Mouse (Mus musculus) intestine, embryonic 14.5 days (tissue): ENCODE results near the gene Morn3. TPM values are rescaled to one million over a fixed set of nuclear protein-coding genes. Genes with fewer than 3 reads are reported as not detected.
A peak's percentile ranks its signal among the peaks of the same experiment; 100 is the strongest.
"Not testable (repeated sequence)": the region's sequence is repeated elsewhere in the genome, so short reads cannot be mapped to it uniquely, and the experiment has no call there.

Source experiments
- ATAC-seq: fragments of 200-750 bp; cut with Nextera tagmentation; replicated peaks from 2 replicates; pipeline ENCODE4 v1.8.0; 2017; ENCODE audit warnings: low read depth, moderate number of reproducible peaks, moderate TSS enrichment, moderate library complexity; ENCODE audit not compliant: low FRiP score, low TSS enrichment
- DNase-seq: peaks from one replicate; pipeline ENCODE4 v3.0.0-alpha.2; 2018; ENCODE audit warnings: low spot score
- H3K27ac ChIP-seq: fragments of 300-500 bp; sonication (generic); 2 replicates; pipeline ENCODE4 v1.5.1; 2014; ENCODE audit warnings: low read depth, mild to moderate bottlenecking, control low read depth
- H3K27me3 ChIP-seq: fragments of 300-500 bp; sonication (generic); replicated peaks from 2 replicates; pipeline ENCODE4 v1.6.1; 2014; ENCODE audit warnings: low read length, control low read depth; ENCODE audit not compliant: control insufficient read depth, insufficient read depth
- H3K36me3 ChIP-seq: fragments of 300-500 bp; sonication (generic); 2 replicates; pipeline ENCODE4 v1.6.1; 2014; ENCODE audit warnings: low read length, control low read depth; ENCODE audit not compliant: control insufficient read depth, insufficient read depth
- H3K4me1 ChIP-seq: fragments of 300-500 bp; sonication (generic); replicated peaks from 2 replicates; pipeline ENCODE4 v1.6.1; 2014; ENCODE audit warnings: low read length, control low read depth, mixed read lengths; ENCODE audit not compliant: control insufficient read depth, insufficient read depth
- H3K4me2 ChIP-seq: fragments of 300-500 bp; sonication (generic); 2 replicates; pipeline ENCODE4 v1.6.1; 2014; ENCODE audit warnings: low read length
- H3K4me3 ChIP-seq: fragments of 300-500 bp; sonication (generic); 2 replicates; pipeline ENCODE4 v1.5.1; 2014; ENCODE audit warnings: low read depth, low read length, control low read depth, mixed read lengths
- H3K9ac ChIP-seq: fragments of 300-500 bp; sonication (generic); 2 replicates; pipeline ENCODE4 v1.6.1; 2014; ENCODE audit warnings: mild to moderate bottlenecking, low read length
- H3K9me3 ChIP-seq: fragments of 300-500 bp; sonication (generic); 2 replicates; pipeline ENCODE4 v1.6.1; 2016; ENCODE audit warnings: low read length, control low read depth; ENCODE audit not compliant: control insufficient read depth
- WGBS: fragments of 180-500 bp; shearing (Covaris S2); extraction: QIAGEN DNeasy Blood & Tissue Kit; methylation state at CpG from one replicate; pipeline ENCODE4 v1.1.7; 2014; 5-methylcytosine and 5-hydroxymethylcytosine counted together
- polyA plus RNA-seq: library from polyadenylated mRNA; unstranded; fragments of >200 nt; fragmentation: Nextera tagmentation; extraction: Ambion mirVana; gene quantifications from 2 replicates; pipeline ENCODE4 v1.2.1, GENCODE M21; 2014

Morn3 gene
- polyA plus RNA-seq, 1 experiment from 2014 or later: 1.5 TPM

GRCm38 (mm10) chr5:123064207-123064606 is 17.4 kb upstream of the Morn3 start:
- Histone ChIP-seq H3K9ac (no peak overlapping the region), H3K4me1 (no peaks in the 10 kb centered on the region), H3K9me3 (no peaks in the 10 kb centered on the region), H3K36me3 (no peaks in the 10 kb centered on the region), H3K4me2 (no peak overlapping the region), H3K27ac (no peak overlapping the region), H3K4me3 (no peak overlapping the region), H3K27me3 (no peaks in the 10 kb centered on the region)
- WGBS: 26% methylated on average over 6 of the region's 6 CpGs
- ATAC-seq: no peak
- DNase-seq: peak; percentile 80

GRCm38 (mm10) chr5:123063141-123063540 is 16.3 kb upstream of the Morn3 start:
- Histone ChIP-seq H3K27me3 (no peaks in the 10 kb centered on the region), H3K4me3 (no peak overlapping the region), H3K27ac (no peak overlapping the region), H3K4me1 (no peaks in the 10 kb centered on the region; the same call in 1 of the 2 replicates), H3K9ac (no peak overlapping the region), H3K9me3 (no peaks in the 10 kb centered on the region), H3K4me2 (no peak overlapping the region), H3K36me3 (no peaks in the 10 kb centered on the region)
- no peak for DNase-seq
- no peak for ATAC-seq
- 83% methylated on average over 3 of the region's 3 CpGs for WGBS

GRCm38 (mm10) chr5:123061402-123061749 is 14.6 kb upstream of the Morn3 start:
- not testable (repeated sequence) for H3K9me3 ChIP-seq, H3K27me3 ChIP-seq

GRCm38 (mm10) chr5:123060706-123061401 is 14.0 kb upstream of the Morn3 start:
- Histone ChIP-seq H3K9me3 (no peaks in the 10 kb centered on the region), H3K27ac (peak overlapping the region; percentile 60), H3K4me2 (peak overlapping the region; percentile 20), H3K4me1 (no peaks in the 10 kb centered on the region; the same call in 1 of the 2 replicates), H3K9ac (no peak overlapping the region), H3K27me3 (no peaks in the 10 kb centered on the region), H3K4me3 (no peak overlapping the region), H3K36me3 (no peaks in the 10 kb centered on the region)
- ATAC-seq (no peak), DNase-seq (no peak)
- WGBS: 31% methylated on average over 9 of the region's 9 CpGs

More at GRCm38 (mm10) chr5:123061402-123061749, 14.6 kb upstream of the Morn3 start:
- H3K4me3 ChIP-seq, H3K4me2 ChIP-seq, ATAC-seq, H3K4me1 ChIP-seq, H3K36me3 ChIP-seq, DNase-seq, H3K9ac ChIP-seq, H3K27ac ChIP-seq: not testable (repeated sequence)
- WGBS: 76% methylated on average over 6 of the region's 6 CpGs

- no peak overlapping the region for H3K4me3 ChIP-seq
- DNase-seq (peak; percentile 72), ATAC-seq (0 out of 2 replicates have a peak, but pooled peaks have one; percentile 24)
- 13% methylated on average over 14 of the region's 14 CpGs for WGBS
- no peaks in the 10 kb centered on the region for H3K9me3 ChIP-seq
- peak overlapping the region; percentile 60 for H3K27ac ChIP-seq
- H3K4me2 ChIP-seq: peak overlapping the region; percentile 20
- H3K9ac ChIP-seq: no peak overlapping the region
- no peaks in the 10 kb centered on the region for H3K27me3 ChIP-seq
- no peaks in the 10 kb centered on the region for H3K36me3 ChIP-seq
- no peaks in the 10 kb centered on the region; the same call in 1 of the 2 replicates for H3K4me1 ChIP-seq
Measured at GRCm38 (mm10) chr5:123059757-123060520, 13.1 kb upstream of the Morn3 start.

- DNase-seq (no peak), ATAC-seq (no peak)
- Histone ChIP-seq H3K4me1 (no peaks in the 10 kb centered on the region; the same call in 1 of the 2 replicates), H3K9ac (peak overlapping the region; percentile 37), H3K27me3 (no peaks in the 10 kb centered on the region), H3K4me3 (peak overlapping the region; percentile 35), H3K4me2 (peak overlapping the region; percentile 43), H3K27ac (peak overlapping the region; percentile 8; the same call in 1 of the 2 replicates), H3K36me3 (no peaks in the 10 kb centered on the region), H3K9me3 (no peaks in the 10 kb centered on the region)
- 33% methylated on average over 16 of the region's 16 CpGs for WGBS
Measured at GRCm38 (mm10) chr5:123058251-123059102, 11.7 kb upstream of the Morn3 start.

- no peaks in the 10 kb centered on the region for H3K36me3 ChIP-seq
- DNase-seq (peak; percentile 98), ATAC-seq (peak; percentile 88)
- no peaks in the 10 kb centered on the region; the same call in 1 of the 2 replicates for H3K4me1 ChIP-seq
- peak overlapping the region; percentile 35 for H3K4me3 ChIP-seq
- H3K27me3 ChIP-seq: no peaks in the 10 kb centered on the region
- peak overlapping the region; percentile 43 for H3K4me2 ChIP-seq
- H3K27ac ChIP-seq: peak overlapping the region; percentile 8; the same call in 1 of the 2 replicates
- H3K9ac ChIP-seq: peak overlapping the region; percentile 37
- WGBS: 8% methylated on average over 48 of the region's 48 CpGs
- H3K9me3 ChIP-seq: no peaks in the 10 kb centered on the region
Measured at GRCm38 (mm10) chr5:123057366-123058250, 10.8 kb upstream of the Morn3 start.
